Mouse (Mus musculus): Measurements from ENCODE around the gene Rnaseh2c.

The Rnaseh2c gene

GRCm38 (mm10) chr19:5572331-5573125, 29.1 kb upstream of the Rnaseh2c start:
- DNase-seq (ENCODE audit: low spot score in 2 of 2) = peak in 1 of 2 experiments; percentile 67

GRCm38 (mm10) chr19:5575336-5575735, 26.3 kb upstream of the Rnaseh2c start:
- no peak for DNase-seq (ENCODE audit: low spot score in 2 of 2)

- no peak for DNase-seq (ENCODE audit: low spot score in 2 of 2)
Observed at GRCm38 (mm10) chr19:5579971-5580370, 21.7 kb upstream of the Rnaseh2c start.

- DNase-seq (ENCODE audit: low spot score in 2 of 2) = no peak
Observed at GRCm38 (mm10) chr19:5580776-5581175, 20.9 kb upstream of the Rnaseh2c start.

GRCm38 (mm10) chr19:5581995-5582394, 19.7 kb upstream of the Rnaseh2c start:
- no peak for DNase-seq (ENCODE audit: low spot score in 2 of 2)

GRCm38 (mm10) chr19:5589159-5589558, 12.5 kb upstream of the Rnaseh2c start:
- no peak for DNase-seq (ENCODE audit: low spot score in 2 of 2)

- no peak for DNase-seq (ENCODE audit: low spot score in 2 of 2)
Observed at GRCm38 (mm10) chr19:5591888-5592287, 9.8 kb upstream of the Rnaseh2c start.

- DNase-seq (ENCODE audit: low spot score in 2 of 2) = no peak
Observed at GRCm38 (mm10) chr19:5599224-5599623, 2.4 kb upstream of the Rnaseh2c start.

- no peak for DNase-seq (ENCODE audit: low spot score in 2 of 2)
Observed at GRCm38 (mm10) chr19:5603664-5604063, 2.0 kb downstream of the Rnaseh2c start.

GRCm38 (mm10) chr19:5605126-5605525, 3.5 kb downstream of the Rnaseh2c start:
- no peak for DNase-seq (ENCODE audit: low spot score in 2 of 2)

GRCm38 (mm10) chr19:5606196-5606595, 4.5 kb downstream of the Rnaseh2c start:
- no peak for DNase-seq (ENCODE audit: low spot score in 2 of 2)

- no peak for DNase-seq (ENCODE audit: low spot score in 2 of 2)
Observed at GRCm38 (mm10) chr19:5607705-5608410, 6.2 kb downstream of the Rnaseh2c start.

GRCm38 (mm10) chr19:5608707-5609106, 7.0 kb downstream of the Rnaseh2c start:
- no peak for DNase-seq (ENCODE audit: low spot score in 2 of 2)

- no peak for DNase-seq (ENCODE audit: low spot score in 2 of 2)
Observed at GRCm38 (mm10) chr19:5609171-5609546, 7.5 kb downstream of the Rnaseh2c start.

- DNase-seq (ENCODE audit: low spot score in 2 of 2) = peak; percentile 90 to 94
Observed at GRCm38 (mm10) chr19:5609547-5610404, 8.1 kb downstream of the Rnaseh2c start, which contains the start of gene Kat5. Gene Kat5, minus strand, starts transcription at chr19:5610237.

GRCm38 (mm10) chr19:5611973-5612372, 10.3 kb downstream of the Rnaseh2c start:
- DNase-seq (ENCODE audit: low spot score in 2 of 2) = no peak

GRCm38 (mm10) chr19:5612762-5613411, 11.2 kb downstream of the Rnaseh2c start:
- DNase-seq (ENCODE audit: low spot score in 2 of 2) = no peak

- DNase-seq (ENCODE audit: low spot score in 2 of 2) = no peak
Observed at GRCm38 (mm10) chr19:5614953-5615352, 13.3 kb downstream of the Rnaseh2c start.

- DNase-seq (ENCODE audit: low spot score in 2 of 2) = no peak
Observed at GRCm38 (mm10) chr19:5620007-5620406, 18.3 kb downstream of the Rnaseh2c start.

GRCm38 (mm10) chr19:5621884-5622283, 20.2 kb downstream of the Rnaseh2c start:
- DNase-seq (ENCODE audit: low spot score in 2 of 2) = no peak

- no peak for DNase-seq (ENCODE audit: low spot score in 2 of 2)
Observed at GRCm38 (mm10) chr19:5625311-5625710, 23.6 kb downstream of the Rnaseh2c start.

- no peak for DNase-seq (ENCODE audit: low spot score in 2 of 2)
Observed at GRCm38 (mm10) chr19:5629907-5630306, 28.2 kb downstream of the Rnaseh2c start.
